In the genomic region with DNA sequence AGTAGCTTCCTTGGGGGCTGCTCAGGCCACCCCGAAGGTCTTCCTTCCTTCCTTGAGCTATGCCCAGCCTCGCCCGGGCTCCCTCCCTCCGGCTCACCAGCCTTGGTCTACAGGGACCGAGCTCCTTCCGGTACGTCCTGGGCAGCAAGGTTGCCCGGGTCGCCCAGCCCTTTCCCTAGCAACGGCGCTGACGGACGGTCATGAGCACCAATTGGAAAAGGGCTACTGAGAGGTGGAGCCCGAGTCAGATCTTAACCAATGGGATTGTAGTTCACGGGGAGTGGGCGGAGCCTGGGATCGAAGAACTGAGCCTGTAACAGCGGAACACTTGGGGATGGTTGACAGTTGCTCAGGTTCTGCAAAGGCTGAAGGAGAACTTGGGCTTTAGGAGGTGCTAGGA, we compare ENCODE assay signal across 8 mouse cellular contexts. TPM values are rescaled to one million over a fixed set of nuclear protein-coding genes. Genes with fewer than 3 reads are reported as not detected.
A peak's percentile ranks its signal among the peaks of the same experiment; 100 is the strongest.
DNase-seq lines count a peak whose midpoint lies in the region; ATAC-seq and TF ChIP-seq lines count a peak whose summit lies in the region.

Gene Tldc1, minus strand, starts transcription at position 154 of the 400 bp plus-strand sequence.

- under 1% methylated on average over 18 of the region's 18 CpGs for WGBS in heart, embryonic 12.5 days
- 0% methylated on average over 18 of the region's 18 CpGs for WGBS in kidney, postnatal 0 days
- under 1% methylated on average over 18 of the region's 18 CpGs for WGBS in liver, embryonic 11.5 days
- WGBS in stomach, embryonic 14.5 days = under 1% methylated on average over 18 of the region's 18 CpGs

- H3K4me1 ChIP-seq in heart, embryonic 12.5 days (replicated peaks) = peaks cover 18% of the 10 kb centered on the region
- H3K4me1 ChIP-seq in kidney, postnatal 0 days (replicated peaks; ENCODE audit: insufficient read depth, low read length) = peaks cover 12% of the 10 kb centered on the region
- peaks cover 13% of the 10 kb centered on the region; the same call in 1 of the 2 replicates for H3K4me1 ChIP-seq in liver, embryonic 11.5 days (replicated peaks; ENCODE audit: control insufficient read depth, insufficient read depth, low read length)
- H3K4me1 ChIP-seq in stomach, embryonic 14.5 days (ENCODE audit: control insufficient read depth, insufficient read depth, low read length) = peaks cover 16% of the 10 kb centered on the region

- H3K9ac ChIP-seq in heart, embryonic 12.5 days = peak within 1 kb of the TSS; percentile 80
- peak within 1 kb of the TSS; percentile 69 for H3K9ac ChIP-seq in kidney, postnatal 0 days (ENCODE audit: low read depth, low read length)
- H3K9ac ChIP-seq in liver, embryonic 11.5 days (ENCODE audit: low read depth, low read length) = peak within 1 kb of the TSS; percentile 88
- peak within 1 kb of the TSS; percentile 31 for H3K9ac ChIP-seq in stomach, embryonic 14.5 days (replicated peaks; ENCODE audit: low read depth, low read length)

- ATAC-seq in erythroid progenitor cell, adult 5-6 weeks (replicated peaks; ENCODE audit: low FRiP score, poor library complexity, severe bottlenecking) = peak; percentile 94
- peak; percentile 97 for ATAC-seq in heart, embryonic 12.5 days (ENCODE audit: insufficient number of reproducible peaks, low FRiP score)
- ATAC-seq in kidney, postnatal 0 days (replicated peaks; ENCODE audit: low FRiP score, low read depth) = peak; percentile 97
- peak; percentile 98 for ATAC-seq in liver, embryonic 11.5 days (replicated peaks; ENCODE audit: low FRiP score)
- peak; percentile 97 for ATAC-seq in stomach, embryonic 14.5 days (ENCODE audit: insufficient number of reproducible peaks, insufficient read depth, low FRiP score, low read depth)

- peak within 1 kb of the TSS; percentile 63 for H3K4me3 ChIP-seq in heart, embryonic 12.5 days
- peak within 1 kb of the TSS; percentile 52 for H3K4me3 ChIP-seq in kidney, postnatal 0 days (replicated peaks; ENCODE audit: low read depth, low read length)
- H3K4me3 ChIP-seq in liver, embryonic 11.5 days (ENCODE audit: low read depth, low read length) = peak within 1 kb of the TSS; percentile 74
- H3K4me3 ChIP-seq in stomach, embryonic 14.5 days (ENCODE audit: low read depth, low read length) = peak within 1 kb of the TSS; percentile 35

- peak; percentile 97 for DNase-seq in CD4-positive helper T cell, adult 2 months (ENCODE audit: low read depth, low spot score)
- peak; percentile 94 for DNase-seq in brain, embryonic 18.5 days (ENCODE audit: low read depth, low spot score)
- DNase-seq in kidney, postnatal 0 days (ENCODE audit: low spot score) = peak; percentile 99
- peak; percentile 99 for DNase-seq in liver, embryonic 11.5 days (ENCODE audit: low spot score)
- peak; percentile 99 for DNase-seq in naive thymus-derived CD4-positive, alpha-beta T cell, adult 2 months (ENCODE audit: low read depth)

- peak within 1 kb of the TSS; percentile 76 for H3K27ac ChIP-seq in heart, embryonic 12.5 days (ENCODE audit: poor library complexity, severe bottlenecking)
- H3K27ac ChIP-seq in kidney, postnatal 0 days = peak within 1 kb of the TSS; percentile 87
- H3K27ac ChIP-seq in liver, embryonic 11.5 days (ENCODE audit: low read depth, low read length) = peak within 1 kb of the TSS; percentile 54
- peak within 1 kb of the TSS; percentile 29; the same call in 1 of the 2 replicates for H3K27ac ChIP-seq in stomach, embryonic 14.5 days (ENCODE audit: low read length)

- H3K36me3 ChIP-seq in heart, embryonic 12.5 days = peaks cover 3% of the 10 kb centered on the region; the same call in 1 of the 2 replicates
- H3K36me3 ChIP-seq in kidney, postnatal 0 days (ENCODE audit: insufficient read depth, low read length) = no peaks in the 10 kb centered on the region
- H3K36me3 ChIP-seq in liver, embryonic 11.5 days (ENCODE audit: control insufficient read depth, insufficient read depth, low read length) = no peaks in the 10 kb centered on the region
- H3K36me3 ChIP-seq in stomach, embryonic 14.5 days (ENCODE audit: control insufficient read depth, insufficient read depth, low read length) = no peaks in the 10 kb centered on the region

- H3K9me3 ChIP-seq in heart, embryonic 12.5 days (replicated peaks) = no peaks in the 10 kb centered on the region
- no peaks in the 10 kb centered on the region for H3K9me3 ChIP-seq in kidney, postnatal 0 days (replicated peaks; ENCODE audit: low read length)
- H3K9me3 ChIP-seq in liver, embryonic 11.5 days (ENCODE audit: control insufficient read depth, low read length) = no peaks in the 10 kb centered on the region
- no peaks in the 10 kb centered on the region for H3K9me3 ChIP-seq in stomach, embryonic 14.5 days (ENCODE audit: control insufficient read depth, low read depth, low read length)

- TF ChIP-seq CTCF in kidney, postnatal 0 days (IDR thresholded peaks at IDR 0.05; ENCODE audit: low read depth) = no peak

- H3K4me2 ChIP-seq in heart, embryonic 12.5 days = peak within 1 kb of the TSS; percentile 87
- H3K4me2 ChIP-seq in kidney, postnatal 0 days (ENCODE audit: low read length) = peak within 1 kb of the TSS; percentile 78
- H3K4me2 ChIP-seq in liver, embryonic 11.5 days = peak within 1 kb of the TSS; percentile 97
- peak within 1 kb of the TSS; percentile 61 for H3K4me2 ChIP-seq in stomach, embryonic 14.5 days (replicated peaks; ENCODE audit: low read depth, low read length)

- peaks cover 3% of the 10 kb centered on the region; the same call in 1 of the 2 replicates for H3K27me3 ChIP-seq in heart, embryonic 12.5 days (replicated peaks)
- no peaks in the 10 kb centered on the region for H3K27me3 ChIP-seq in kidney, postnatal 0 days (ENCODE audit: insufficient read depth, low read length)
- no peaks in the 10 kb centered on the region for H3K27me3 ChIP-seq in liver, embryonic 11.5 days (replicated peaks; ENCODE audit: control insufficient read depth, insufficient read depth, low read length)
- H3K27me3 ChIP-seq in stomach, embryonic 14.5 days (ENCODE audit: control insufficient read depth, insufficient read depth, low read length) = no peaks in the 10 kb centered on the region

RNA-seq across cellular contexts. Expression of gene Tldc1, which starts in this region (rescaled TPM):
- 4.2 TPM in 1 of 2 replicates, not detected in the other for total RNA-seq in erythroid progenitor cell, adult 5-6 weeks (2015; ENCODE audit: low replicate concordance)
- 0.51 TPM in 1 of 2 replicates, not detected in the other for total RNA-seq in erythroid progenitor cell, adult 5-6 weeks (2017; ENCODE audit: low replicate concordance)
- polyA plus RNA-seq in heart, embryonic 12.5 days (2016; fragmentation: Nextera tagmentation; extraction: Ambion mirVana) = 14.6 and 14.8 TPM in 2 replicates
- 11.8 and 11.9 TPM in 2 replicates for polyA plus RNA-seq in kidney, postnatal 0 days (2015; fragmentation: Nextera tagmentation; extraction: Ambion mirVana)
- polyA plus RNA-seq in liver, embryonic 11.5 days (2014; fragmentation: Nextera tagmentation; extraction: Ambion mirVana) = 9.5 and 10.3 TPM in 2 replicates
- polyA plus RNA-seq in stomach, embryonic 14.5 days (2014; fragmentation: Nextera tagmentation; extraction: Ambion mirVana) = 10.4 and 11.7 TPM in 2 replicates

Comparison
In these comparisons a context has a peak if more than half of its experiments do, and no peak if none do; other contexts are left out.
1. Peak in every context shown above with its lines: DNase-seq, ATAC-seq, H3K4me3 ChIP-seq and H3K27ac ChIP-seq.
2. H3K27ac ChIP-seq: peak in every context shown above with its lines; median percentile 87 in kidney, postnatal 0 days; 76 in heart, embryonic 12.5 days; 54 in liver, embryonic 11.5 days; 29 in stomach, embryonic 14.5 days.
3. H3K9ac ChIP-seq: peak in every context shown above with its lines; median percentile 88 in liver, embryonic 11.5 days; 80 in heart, embryonic 12.5 days; 69 in kidney, postnatal 0 days; 31 in stomach, embryonic 14.5 days.